Mouse (Mus musculus) CH12.LX (cell line): ENCODE measurements around the gene Klhdc4. TPM values are rescaled to one million over a fixed set of nuclear protein-coding genes. Genes with fewer than 3 reads are reported as not detected.

ENCODE experiments used
- DNase-seq: peaks from one replicate; pipeline ENCODE4 v3.0.0-alpha.2; 2013; ENCODE audit errors: extremely low read depth
- H3K27ac ChIP-seq: 2 replicates; pipeline ENCODE4 v1.5.1; 2012; ENCODE audit warnings: low read depth, mild to moderate bottlenecking, control low read depth, moderate library complexity; ENCODE audit not compliant: insufficient read depth
- H3K27me3 ChIP-seq: replicated peaks from 2 replicates; pipeline ENCODE3; 2012; ENCODE audit warnings: inconsistent platforms
- H3K36me3 ChIP-seq, 2 experiments: replicated peaks in 1 of 2; 2 replicates each; pipeline versions ENCODE3 to v1.6.1; 2012; ENCODE audit warnings: inconsistent platforms in 1 of 2, low read length in 1 of 2, mild to moderate bottlenecking in 1 of 2, mixed read lengths in 1 of 2, moderate library complexity in 1 of 2; ENCODE audit not compliant: control insufficient read depth in 1 of 2, insufficient read depth in 1 of 2
- H3K4me1 ChIP-seq, 2 experiments: 2 replicates each; pipeline ENCODE4 v1.6.1; 2012; ENCODE audit warnings: inconsistent platforms in 1 of 2, moderate library complexity in 1 of 2; ENCODE audit not compliant: insufficient read depth in 2 of 2, control insufficient read depth in 1 of 2
- H3K4me2 ChIP-seq: 2 replicates; pipeline ENCODE4 v1.6.1; 2012; ENCODE audit warnings: low read depth, mild to moderate bottlenecking, control low read depth; ENCODE audit not compliant: poor library complexity, insufficient read depth, severe bottlenecking
- H3K4me3 ChIP-seq, 3 experiments: fragments of 150-350 bp in 1 of 3; sonication (generic) in 1 of 3; replicated peaks in 1 of 3; 2 replicates each; pipeline versions ENCODE3 to v1.5.1; 2011 to 2012; ENCODE audit warnings: low read depth in 2 of 3, low read length in 2 of 3, mild to moderate bottlenecking in 2 of 3, moderate library complexity in 2 of 3, control low read depth in 1 of 3, improper control_type of control experiment in 1 of 3, inconsistent platforms in 1 of 3, mixed read lengths in 1 of 3; ENCODE audit not compliant: poor library complexity in 1 of 3
- H3K79me2 ChIP-seq: replicated peaks from 2 replicates; pipeline ENCODE4 v1.6.1; 2012; ENCODE audit warnings: mild to moderate bottlenecking, moderate library complexity; ENCODE audit not compliant: control insufficient read depth, poor library complexity, insufficient read depth, severe bottlenecking; ENCODE audit errors: extremely low read depth
- H3K9ac ChIP-seq: 2 replicates; pipeline ENCODE4 v1.6.1; 2012; ENCODE audit warnings: low read depth, mild to moderate bottlenecking, control low read depth, moderate library complexity; ENCODE audit not compliant: insufficient read depth
- H3K9me3 ChIP-seq: replicated peaks from 2 replicates; pipeline ENCODE3; 2012; ENCODE audit warnings: low read length, inconsistent platforms, mixed read lengths
- BHLHE40 ChIP-seq: IDR thresholded peaks from 2 replicates; pipeline ENCODE4 v1.6.1; 2011; ENCODE audit warnings: mild to moderate bottlenecking, low read depth, low read length, improper control_type of control experiment
- CHD1 ChIP-seq: IDR thresholded peaks from 2 replicates; pipeline ENCODE4 v1.6.1; 2012; ENCODE audit warnings: low read depth, low read length, improper control_type of control experiment, inconsistent platforms
- CHD2 ChIP-seq: IDR thresholded peaks from 2 replicates; pipeline ENCODE4 v1.6.1; 2011; ENCODE audit warnings: low read length, improper control_type of control experiment
- CTCF ChIP-seq, 2 experiments: IDR thresholded peaks in 1 of 2; conservative IDR thresholded peaks in 1 of 2; 2 replicates each; pipeline ENCODE4 v1.5.1; 2011 to 2012; ENCODE audit warnings: low read depth in 2 of 2, low read length in 2 of 2, improper control_type of control experiment in 1 of 2, inconsistent platforms in 1 of 2, mild to moderate bottlenecking in 1 of 2, moderate library complexity in 1 of 2
- E2F4 ChIP-seq: IDR thresholded peaks from 2 replicates; pipeline ENCODE4 v1.6.1; 2011; ENCODE audit warnings: low read depth, low read length, improper control_type of control experiment; ENCODE audit not compliant: insufficient replicate concordance
- ELF1 ChIP-seq: IDR thresholded peaks from 2 replicates; pipeline ENCODE4 v1.6.1; 2014; ENCODE audit warnings: low read depth, mild to moderate bottlenecking, inconsistent platforms, low read length, improper control_type of control experiment
- EP300 ChIP-seq: IDR thresholded peaks from 2 replicates; pipeline ENCODE4 v1.6.1; 2011; ENCODE audit warnings: low read length, improper control_type of control experiment
- ETS1 ChIP-seq: conservative IDR thresholded peaks from 2 replicates; pipeline ENCODE4 v1.6.1; 2012; ENCODE audit warnings: low read depth, mild to moderate bottlenecking, inconsistent platforms, low read length, improper control_type of control experiment, moderate library complexity
- GABPA ChIP-seq: IDR thresholded peaks from 2 replicates; pipeline ENCODE4 v1.6.1; 2012; ENCODE audit warnings: low read depth, low read length, improper control_type of control experiment, inconsistent platforms; ENCODE audit not compliant: insufficient replicate concordance
- HCFC1 ChIP-seq: IDR thresholded peaks from 2 replicates; pipeline ENCODE4 v1.6.1; 2012; ENCODE audit warnings: low read depth, mild to moderate bottlenecking, inconsistent platforms, low read length, improper control_type of control experiment
- IRF4 ChIP-seq: IDR thresholded peaks from 2 replicates; pipeline ENCODE4 v1.6.1; 2014; ENCODE audit warnings: low read depth, mild to moderate bottlenecking, inconsistent platforms, low read length, improper control_type of control experiment
- JUN ChIP-seq: IDR thresholded peaks from 2 replicates; pipeline ENCODE4 v1.6.1; 2011; ENCODE audit warnings: low read depth, mild to moderate bottlenecking, low read length, improper control_type of control experiment, moderate library complexity; ENCODE audit not compliant: insufficient read depth
- JUND ChIP-seq: conservative IDR thresholded peaks from 2 replicates; pipeline ENCODE4 v1.6.1; 2011; ENCODE audit warnings: low read depth, low read length, improper control_type of control experiment
- KAT2A ChIP-seq: IDR thresholded peaks from 2 replicates; pipeline ENCODE4 v1.6.1; 2012; ENCODE audit warnings: low read length, improper control_type of control experiment, inconsistent platforms; ENCODE audit not compliant: insufficient replicate concordance
- MAFK ChIP-seq: IDR thresholded peaks from 2 replicates; pipeline ENCODE4 v1.6.1; 2011; ENCODE audit warnings: low read length, improper control_type of control experiment; ENCODE audit not compliant: insufficient replicate concordance
- MAX ChIP-seq: IDR thresholded peaks from 2 replicates; pipeline ENCODE4 v1.6.1; 2011; ENCODE audit warnings: low read length, improper control_type of control experiment
- MAZ ChIP-seq: IDR thresholded peaks from 2 replicates; pipeline ENCODE4 v1.6.1; 2012; ENCODE audit warnings: low read depth, mild to moderate bottlenecking, inconsistent platforms, low read length, improper control_type of control experiment, moderate library complexity
- MEF2A ChIP-seq: IDR thresholded peaks from 2 replicates; pipeline ENCODE4 v1.6.1; 2014; ENCODE audit warnings: low read depth, mild to moderate bottlenecking, inconsistent platforms, low read length, improper control_type of control experiment, borderline replicate concordance
- MXI1 ChIP-seq: IDR thresholded peaks from 2 replicates; pipeline ENCODE4 v1.6.1; 2011; ENCODE audit warnings: mild to moderate bottlenecking, low read depth, low read length, improper control_type of control experiment
- MYC ChIP-seq: IDR thresholded peaks from 2 replicates; pipeline ENCODE4 v1.6.1; 2011; ENCODE audit warnings: low read depth, mild to moderate bottlenecking, improper control_type of control experiment, low read length
- NELFE ChIP-seq: IDR thresholded peaks from 2 replicates; pipeline ENCODE4 v1.6.1; 2011; ENCODE audit warnings: low read depth, low read length, improper control_type of control experiment
- NRF1 ChIP-seq: IDR thresholded peaks from 2 replicates; pipeline ENCODE4 v1.6.1; 2014; ENCODE audit warnings: low read depth, mild to moderate bottlenecking, inconsistent platforms, low read length, improper control_type of control experiment, moderate library complexity
- PAX5 ChIP-seq: IDR thresholded peaks from 2 replicates; pipeline ENCODE4 v1.6.1; 2012; ENCODE audit warnings: low read length, inconsistent platforms, mixed read lengths
- POLR2A ChIP-seq: IDR thresholded peaks from 2 replicates; pipeline ENCODE4 v1.6.1; 2011; ENCODE audit warnings: low read depth, mild to moderate bottlenecking, improper control_type of control experiment, low read length
- POLR2AphosphoS2 ChIP-seq: IDR thresholded peaks from 2 replicates; pipeline ENCODE4 v1.6.1; 2011; ENCODE audit warnings: low read depth, low read length, improper control_type of control experiment
- RAD21 ChIP-seq: IDR thresholded peaks from 2 replicates; pipeline ENCODE4 v1.6.1; 2011; ENCODE audit warnings: low read depth, mild to moderate bottlenecking, low read length, improper control_type of control experiment, moderate library complexity
- RCOR1 ChIP-seq: conservative IDR thresholded peaks from 2 replicates; pipeline ENCODE4 v1.6.1; 2012; ENCODE audit warnings: low read depth, mild to moderate bottlenecking, inconsistent platforms, low read length, improper control_type of control experiment
- SIN3A ChIP-seq: IDR thresholded peaks from 2 replicates; pipeline ENCODE4 v1.6.1; 2012; ENCODE audit warnings: low read length, improper control_type of control experiment, inconsistent platforms
- SMC3 ChIP-seq: IDR thresholded peaks from 2 replicates; pipeline ENCODE4 v1.6.1; 2011; ENCODE audit warnings: low read depth, low read length, improper control_type of control experiment
- TBP ChIP-seq: conservative IDR thresholded peaks from 2 replicates; pipeline ENCODE4 v1.6.1; 2011; ENCODE audit warnings: low read depth, low read length, improper control_type of control experiment
- TCF12 ChIP-seq: IDR thresholded peaks from 2 replicates; pipeline ENCODE4 v1.6.1; 2014; ENCODE audit warnings: low read depth, mild to moderate bottlenecking, inconsistent platforms, low read length, improper control_type of control experiment
- UBTF ChIP-seq: IDR thresholded peaks from 2 replicates; pipeline ENCODE4 v1.6.1; 2012; ENCODE audit warnings: low read depth, mild to moderate bottlenecking, inconsistent platforms, low read length, improper control_type of control experiment, moderate library complexity
- USF1 ChIP-seq: IDR thresholded peaks from 2 replicates; pipeline ENCODE4 v1.6.1; 2014; ENCODE audit warnings: low read depth, mild to moderate bottlenecking, inconsistent platforms, low read length, improper control_type of control experiment
- USF2 ChIP-seq: conservative IDR thresholded peaks from 2 replicates; pipeline ENCODE4 v1.6.1; 2011; ENCODE audit warnings: low read depth, low read length, improper control_type of control experiment
- ZC3H11A ChIP-seq: IDR thresholded peaks from 2 replicates; pipeline ENCODE4 v1.6.1; 2012; ENCODE audit warnings: low read depth, mild to moderate bottlenecking, inconsistent platforms, low read length, improper control_type of control experiment
- ZKSCAN1 ChIP-seq: IDR thresholded peaks from 2 replicates; pipeline ENCODE4 v1.6.1; 2012; ENCODE audit warnings: low read depth, inconsistent platforms, low read length, improper control_type of control experiment, borderline replicate concordance
- ZMIZ1 ChIP-seq: IDR thresholded peaks from 2 replicates; pipeline ENCODE4 v1.6.1; 2012; ENCODE audit warnings: low read depth, mild to moderate bottlenecking, inconsistent platforms, low read length, improper control_type of control experiment
- ZNF384 ChIP-seq: IDR thresholded peaks from 2 replicates; pipeline ENCODE4 v1.6.1; 2012; ENCODE audit warnings: low read depth, low read length, improper control_type of control experiment, inconsistent platforms
- dilution Hi-C: fragments of 300-500 bp; cut with MboI; formaldehyde crosslinking; loops from 2 replicates; pipeline ENCODE4 v1.14.3; 2020; ENCODE audit warnings: low sequenced_read_pairs; ENCODE audit not compliant: extremely low pct_unique_long_range_greater_than_20kb, extremely low pct_ligation_motif_present
- in situ Hi-C: fragments of 300-500 bp; cut with MboI; formaldehyde crosslinking; loops from 3 replicates; pipeline ENCODE4 v1.14.3; 2019; ENCODE audit warnings: low sequenced_read_pairs, low pct_ligation_motif_present, low pct_unique_long_range_greater_than_20kb, mixed read lengths
- polyA plus RNA-seq: library from polyadenylated mRNA; unstranded; fragments of >175 nt; gene quantifications from 2 replicates; pipeline ENCODE4 v1.2.1, GENCODE M21; 2012; ENCODE audit warnings: low read depth; ENCODE audit not compliant: insufficient read length
- total RNA-seq, 2 experiments: library from RNA; depleted of rRNA; stranded (reverse); fragments of 300-350 nt in 1 of 2; fragments of >200 nt in 1 of 2; gene quantifications; 2 replicates each; pipeline ENCODE4 v1.2.3; 2012 to 2014

Gene Klhdc4
- total and polyA plus RNA-seq, 3 experiments = 35.5 to 54.3 (median 51.5) TPM

GRCm38 (mm10) chr8:121851716-121852115, 22.3 kb upstream of the Klhdc4 start:
- Histone ChIP-seq H3K27ac (peak overlapping the region; percentile 96), H3K4me3 (peak overlapping the region in 2 of 3 experiments; percentile 28 to 35), H3K79me2 (no peaks in the 10 kb centered on the region), H3K36me3 (peaks cover 2 to 24% of the 10 kb centered on the region in 2 experiments), H3K9me3 (peaks cover 17% of the 10 kb centered on the region), H3K4me1 (peaks cover 27 to 70% of the 10 kb centered on the region in 2 experiments), H3K27me3 (no peaks in the 10 kb centered on the region), H3K4me2 (peak overlapping the region; percentile 72), H3K9ac (peak overlapping the region; percentile 96)
- in situ Hi-C loops (loop anchor here (5.0 to 10.0 kb wide), 2 partner anchors 56 to 413 kb away; partner anchors contain the start of gene Slc7a5), dilution Hi-C loops (no loop called here)
- TF ChIP-seq USF1 = no peak
- TF ChIP-seq NELFE = peak; percentile 47; the same call in 1 of the 2 replicates
- no peak for TF ChIP-seq RCOR1
- TF ChIP-seq KAT2A = no peak
- TF ChIP-seq USF2 = no peak
- TF ChIP-seq MAZ = 0 out of 2 replicates have a peak, but pooled peaks have one; percentile 31
- no peak for TF ChIP-seq E2F4
- TF ChIP-seq MEF2A = no peak
- TF ChIP-seq IRF4 = no peak
- 0 out of 2 replicates have a peak, but pooled peaks have one; percentile 11 for TF ChIP-seq CHD2
- TF ChIP-seq ETS1 = peak; percentile 17; the same call in 1 of the 2 replicates
- TF ChIP-seq MXI1 = no peak; the same call in 1 of the 2 replicates
- TF ChIP-seq NRF1 = peak; percentile 30; the same call in 1 of the 2 replicates
- TF ChIP-seq RAD21 = no peak
- no peak for TF ChIP-seq ZC3H11A
- no peak for TF ChIP-seq HCFC1
- no peak for TF ChIP-seq PAX5
- peak; percentile 77; the same call in 1 of the 2 replicates for TF ChIP-seq MYC
- peak; percentile 80 for TF ChIP-seq MAX
- TF ChIP-seq TCF12 = peak; percentile 33; the same call in 1 of the 2 replicates
- peak; percentile 32; the same call in 1 of the 2 replicates for TF ChIP-seq EP300
- no peak for TF ChIP-seq JUND
- TF ChIP-seq BHLHE40 = peak; percentile 45; the same call in 1 of the 2 replicates
- no peak for TF ChIP-seq POLR2A
- no peak for TF ChIP-seq ZNF384
- TF ChIP-seq TBP = no peak
- no peak for TF ChIP-seq UBTF
- no peak; the same call in 1 of the 2 replicates for TF ChIP-seq SMC3
- TF ChIP-seq ELF1 = peak; percentile 20; the same call in 1 of the 2 replicates
- no peak for TF ChIP-seq ZKSCAN1
- no peak for TF ChIP-seq ZMIZ1
- 0 out of 2 replicates have a peak, but pooled peaks have one; percentile 13 for TF ChIP-seq SIN3A
- TF ChIP-seq GABPA = no peak
- TF ChIP-seq POLR2AphosphoS2 = no peak
- no peak for TF ChIP-seq CTCF (conservative IDR thresholded peaks at IDR 0.05 in 1 of 2, IDR thresholded peaks at IDR 0.05 in 1 of 2; ENCODE audit: low read depth in 2 of 2, low read length in 2 of 2)
- peak; percentile 82; the same call in 1 of the 2 replicates for TF ChIP-seq CHD1
- no peak for TF ChIP-seq JUN
- TF ChIP-seq MAFK = no peak
- DNase-seq = no peak
